Mouse (Mus musculus): Measurements from ENCODE around the gene Adam6b.

GRCm38 (mm10) chr12:113482147-113482546, 7.2 kb upstream of the Adam6b start:
- TF ChIP-seq CTCF (IDR thresholded peaks at IDR 0.05; ENCODE audit: borderline replicate concordance, control insufficient read depth, extremely low read depth, insufficient read depth, low read length, poor library complexity) (no peak), POLR2A (IDR thresholded peaks at IDR 0.05; ENCODE audit: control insufficient read depth, extremely low read depth, insufficient read depth, low read length, poor library complexity) (no peak)

All from thymus, adult 2 months (tissue).